Mouse (Mus musculus) CH12.LX (cell line): ENCODE data around the gene Fpr1. TPM values are rescaled to one million over a fixed set of nuclear protein-coding genes. Genes with fewer than 3 reads are reported as not detected.

Experiments used
- DNase-seq: peaks from one replicate; pipeline ENCODE4 v3.0.0-alpha.2; 2013; ENCODE audit errors: extremely low read depth
- H3K27ac ChIP-seq: 2 replicates; pipeline ENCODE4 v1.5.1; 2012; ENCODE audit warnings: low read depth, mild to moderate bottlenecking, control low read depth, moderate library complexity; ENCODE audit not compliant: insufficient read depth
- H3K27me3 ChIP-seq: replicated peaks from 2 replicates; pipeline ENCODE3; 2012; ENCODE audit warnings: inconsistent platforms
- H3K36me3 ChIP-seq, 2 experiments: replicated peaks in 1 of 2; 2 replicates each; pipeline versions ENCODE3 to v1.6.1; 2012; ENCODE audit warnings: inconsistent platforms in 1 of 2, low read length in 1 of 2, mild to moderate bottlenecking in 1 of 2, mixed read lengths in 1 of 2, moderate library complexity in 1 of 2; ENCODE audit not compliant: control insufficient read depth in 1 of 2, insufficient read depth in 1 of 2
- H3K4me1 ChIP-seq, 2 experiments: 2 replicates each; pipeline ENCODE4 v1.6.1; 2012; ENCODE audit warnings: inconsistent platforms in 1 of 2, moderate library complexity in 1 of 2; ENCODE audit not compliant: insufficient read depth in 2 of 2, control insufficient read depth in 1 of 2
- H3K4me2 ChIP-seq: 2 replicates; pipeline ENCODE4 v1.6.1; 2012; ENCODE audit warnings: low read depth, mild to moderate bottlenecking, control low read depth; ENCODE audit not compliant: poor library complexity, insufficient read depth, severe bottlenecking
- H3K4me3 ChIP-seq, 3 experiments: fragments of 150-350 bp in 1 of 3; sonication (generic) in 1 of 3; replicated peaks in 1 of 3; 2 replicates each; pipeline versions ENCODE3 to v1.5.1; 2011 to 2012; ENCODE audit warnings: low read depth in 2 of 3, low read length in 2 of 3, mild to moderate bottlenecking in 2 of 3, moderate library complexity in 2 of 3, control low read depth in 1 of 3, improper control_type of control experiment in 1 of 3, inconsistent platforms in 1 of 3, mixed read lengths in 1 of 3; ENCODE audit not compliant: poor library complexity in 1 of 3
- H3K79me2 ChIP-seq: replicated peaks from 2 replicates; pipeline ENCODE4 v1.6.1; 2012; ENCODE audit warnings: mild to moderate bottlenecking, moderate library complexity; ENCODE audit not compliant: control insufficient read depth, poor library complexity, insufficient read depth, severe bottlenecking; ENCODE audit errors: extremely low read depth
- H3K9ac ChIP-seq: 2 replicates; pipeline ENCODE4 v1.6.1; 2012; ENCODE audit warnings: low read depth, mild to moderate bottlenecking, control low read depth, moderate library complexity; ENCODE audit not compliant: insufficient read depth
- H3K9me3 ChIP-seq: replicated peaks from 2 replicates; pipeline ENCODE3; 2012; ENCODE audit warnings: low read length, inconsistent platforms, mixed read lengths
- CHD1 ChIP-seq: IDR thresholded peaks from 2 replicates; pipeline ENCODE4 v1.6.1; 2012; ENCODE audit warnings: low read depth, low read length, improper control_type of control experiment, inconsistent platforms
- GABPA ChIP-seq: IDR thresholded peaks from 2 replicates; pipeline ENCODE4 v1.6.1; 2012; ENCODE audit warnings: low read depth, low read length, improper control_type of control experiment, inconsistent platforms; ENCODE audit not compliant: insufficient replicate concordance
- HCFC1 ChIP-seq: IDR thresholded peaks from 2 replicates; pipeline ENCODE4 v1.6.1; 2012; ENCODE audit warnings: low read depth, mild to moderate bottlenecking, inconsistent platforms, low read length, improper control_type of control experiment
- JUND ChIP-seq: conservative IDR thresholded peaks from 2 replicates; pipeline ENCODE4 v1.6.1; 2011; ENCODE audit warnings: low read depth, low read length, improper control_type of control experiment
- MAZ ChIP-seq: IDR thresholded peaks from 2 replicates; pipeline ENCODE4 v1.6.1; 2012; ENCODE audit warnings: low read depth, mild to moderate bottlenecking, inconsistent platforms, low read length, improper control_type of control experiment, moderate library complexity
- MEF2A ChIP-seq: IDR thresholded peaks from 2 replicates; pipeline ENCODE4 v1.6.1; 2014; ENCODE audit warnings: low read depth, mild to moderate bottlenecking, inconsistent platforms, low read length, improper control_type of control experiment, borderline replicate concordance
- MXI1 ChIP-seq: IDR thresholded peaks from 2 replicates; pipeline ENCODE4 v1.6.1; 2011; ENCODE audit warnings: mild to moderate bottlenecking, low read depth, low read length, improper control_type of control experiment
- NELFE ChIP-seq: IDR thresholded peaks from 2 replicates; pipeline ENCODE4 v1.6.1; 2011; ENCODE audit warnings: low read depth, low read length, improper control_type of control experiment
- PAX5 ChIP-seq: IDR thresholded peaks from 2 replicates; pipeline ENCODE4 v1.6.1; 2012; ENCODE audit warnings: low read length, inconsistent platforms, mixed read lengths
- POLR2AphosphoS2 ChIP-seq: IDR thresholded peaks from 2 replicates; pipeline ENCODE4 v1.6.1; 2011; ENCODE audit warnings: low read depth, low read length, improper control_type of control experiment
- RCOR1 ChIP-seq: conservative IDR thresholded peaks from 2 replicates; pipeline ENCODE4 v1.6.1; 2012; ENCODE audit warnings: low read depth, mild to moderate bottlenecking, inconsistent platforms, low read length, improper control_type of control experiment
- SIN3A ChIP-seq: IDR thresholded peaks from 2 replicates; pipeline ENCODE4 v1.6.1; 2012; ENCODE audit warnings: low read length, improper control_type of control experiment, inconsistent platforms
- SMC3 ChIP-seq: IDR thresholded peaks from 2 replicates; pipeline ENCODE4 v1.6.1; 2011; ENCODE audit warnings: low read depth, low read length, improper control_type of control experiment
- dilution Hi-C: fragments of 300-500 bp; cut with MboI; formaldehyde crosslinking; loops from 2 replicates; pipeline ENCODE4 v1.14.3; 2020; ENCODE audit warnings: low sequenced_read_pairs; ENCODE audit not compliant: extremely low pct_unique_long_range_greater_than_20kb, extremely low pct_ligation_motif_present
- in situ Hi-C: fragments of 300-500 bp; cut with MboI; formaldehyde crosslinking; loops from 3 replicates; pipeline ENCODE4 v1.14.3; 2019; ENCODE audit warnings: low sequenced_read_pairs, low pct_ligation_motif_present, low pct_unique_long_range_greater_than_20kb, mixed read lengths
- polyA plus RNA-seq: library from polyadenylated mRNA; unstranded; fragments of >175 nt; gene quantifications from 2 replicates; pipeline ENCODE4 v1.2.1, GENCODE M21; 2012; ENCODE audit warnings: low read depth; ENCODE audit not compliant: insufficient read length
- total RNA-seq, 2 experiments: library from RNA; depleted of rRNA; stranded (reverse); fragments of 300-350 nt in 1 of 2; fragments of >200 nt in 1 of 2; gene quantifications; 2 replicates each; pipeline ENCODE4 v1.2.3; 2012 to 2014

Fpr1 gene
- total and polyA plus RNA-seq, 3 experiments, result not detected

- in situ Hi-C loops, result loop anchor here (10.0 kb wide), 1 partner anchor 85 kb away; no protein-coding TSS in a partner anchor
- Histone ChIP-seq H3K4me2 (no peak overlapping the region), H3K9me3 (no peaks in the 10 kb centered on the region), H3K4me1 (peaks cover 0 to 6% of the 10 kb centered on the region in 2 experiments; a peak in 2 of 4 replicates), H3K36me3 (no peaks in the 10 kb centered on the region), H3K27me3 (no peaks in the 10 kb centered on the region), H3K4me3 (no peak overlapping the region), H3K27ac (no peak overlapping the region), H3K9ac (no peak overlapping the region), H3K79me2 (no peaks in the 10 kb centered on the region)
- DNase-seq, result no peak
- no peak for TF ChIP-seq HCFC1
- no peak for TF ChIP-seq MAZ
- TF ChIP-seq GABPA, result no peak
- no peak for TF ChIP-seq SIN3A
- TF ChIP-seq, all 38 proteins: peak for 0
- dilution Hi-C loops, result no loop called here
Observed at GRCm38 (mm10) chr17:17849906-17850712, 33.6 kb downstream of the Fpr1 start.

GRCm38 (mm10) chr17:17848988-17849387 is 34.8 kb downstream of the Fpr1 start:
- in situ Hi-C loops (loop anchor here (10.0 kb wide), 1 partner anchor 84 kb away; no protein-coding TSS in a partner anchor), dilution Hi-C loops (no loop called here)
- H3K9ac ChIP-seq, result no peak overlapping the region
- H3K27me3 ChIP-seq, result no peaks in the 10 kb centered on the region
- H3K36me3 ChIP-seq, result no peaks in the 10 kb centered on the region
- no peaks in the 10 kb centered on the region for H3K79me2 ChIP-seq
- H3K9me3 ChIP-seq, result no peaks in the 10 kb centered on the region
- H3K4me1 ChIP-seq, result peaks cover 0 to 6% of the 10 kb centered on the region in 2 experiments; a peak in 2 of 4 replicates
- H3K27ac ChIP-seq, result no peak overlapping the region
- no peak for DNase-seq
- no peak overlapping the region for H3K4me2 ChIP-seq
- H3K4me3 ChIP-seq, result no peak overlapping the region
- TF ChIP-seq CHD1 (no peak), SMC3 (no peak), NELFE (no peak), POLR2AphosphoS2 (no peak), RCOR1 (no peak), MEF2A (no peak), PAX5 (no peak), MXI1 (no peak), JUND (no peak)
